Mouse (Mus musculus) limb, embryonic 10.5 days (tissue): ENCODE data around the gene AU040320. TPM values are rescaled to one million over a fixed set of nuclear protein-coding genes. Genes with fewer than 3 reads are reported as not detected.

ENCODE experiments used
- DNase-seq: peaks from one replicate; pipeline ENCODE4 v3.0.0-alpha.2; 2017; ENCODE audit warnings: low spot score
- H3K27ac ChIP-seq: fragments of 300-500 bp; sonication (generic); 2 replicates; pipeline ENCODE4 v1.5.1; 2016; ENCODE audit warnings: mild to moderate bottlenecking
- H3K27me3 ChIP-seq: fragments of 300-500 bp; sonication (generic); 2 replicates; pipeline ENCODE4 v1.6.1; 2016; ENCODE audit warnings: low read depth, mild to moderate bottlenecking; ENCODE audit not compliant: poor library complexity, severe bottlenecking
- H3K36me3 ChIP-seq: fragments of 300-500 bp; sonication (generic); 2 replicates; pipeline ENCODE4 v1.6.1; 2016; ENCODE audit warnings: mild to moderate bottlenecking, moderate library complexity
- H3K4me1 ChIP-seq: fragments of 300-500 bp; sonication (generic); 2 replicates; pipeline ENCODE4 v1.6.1; 2016
- H3K4me3 ChIP-seq: fragments of 300-500 bp; sonication (generic); 2 replicates; pipeline ENCODE4 v1.5.1; 2016; ENCODE audit warnings: mild to moderate bottlenecking, moderate library complexity
- H3K9me3 ChIP-seq: fragments of 300-500 bp; sonication (generic); replicated peaks from 2 replicates; pipeline ENCODE4 v1.6.1; 2016; ENCODE audit warnings: mild to moderate bottlenecking
- WGBS: fragments of 180-500 bp; shearing (Covaris S2); methylation state at CpG from one replicate; pipeline ENCODE4 v1.1.7; 2016; 5-methylcytosine and 5-hydroxymethylcytosine counted together
- polyA plus RNA-seq: library from polyadenylated mRNA; unstranded; fragments of >200 nt; fragmentation: Nextera tagmentation; extraction: Ambion mirVana; gene quantifications from 2 replicates; pipeline ENCODE4 v1.2.1, GENCODE M21; 2016

Gene AU040320
- polyA plus RNA-seq: 18.7 and 19.8 TPM in 2 replicates

GRCm38 (mm10) chr4:126753268-126754230 is at the start of gene AU040320, which contains the start of gene Ncdn:
AU040320 (plus strand) TSS chr4:126753544.
Ncdn (minus strand) TSS chr4:126753438.
- H3K4me3 ChIP-seq: peak within 1 kb of the TSS; percentile 89
- peaks cover 53% of the 10 kb centered on the region for H3K4me1 ChIP-seq
- peak; percentile 98 for DNase-seq
- H3K27ac ChIP-seq: peak within 1 kb of the TSS; percentile 91
- no peaks in the 10 kb centered on the region for H3K9me3 ChIP-seq
- no peaks in the 10 kb centered on the region for H3K27me3 ChIP-seq
- H3K36me3 ChIP-seq: peaks cover 40% of the 10 kb centered on the region
- WGBS: under 1% methylated on average over 71 of the region's 71 CpGs

GRCm38 (mm10) chr4:126706630-126707438 is 46.5 kb upstream of the AU040320 start:
- Histone ChIP-seq H3K9me3 (no peaks in the 10 kb centered on the region), H3K4me3 (no peak overlapping the region), H3K36me3 (peaks cover 94% of the 10 kb centered on the region), H3K4me1 (no peaks in the 10 kb centered on the region), H3K27me3 (no peaks in the 10 kb centered on the region), H3K27ac (no peak overlapping the region)
- DNase-seq: no peak
- 67% methylated on average over 12 of the region's 12 CpGs for WGBS

- Histone ChIP-seq H3K36me3 (peaks cover 94% of the 10 kb centered on the region), H3K27ac (no peak overlapping the region), H3K9me3 (no peaks in the 10 kb centered on the region), H3K4me1 (no peaks in the 10 kb centered on the region), H3K27me3 (no peaks in the 10 kb centered on the region), H3K4me3 (no peak overlapping the region)
- DNase-seq: no peak
- WGBS: 74% methylated on average over 5 of the region's 5 CpGs
Observed at GRCm38 (mm10) chr4:126707439-126707826, 45.9 kb upstream of the AU040320 start.

GRCm38 (mm10) chr4:126732111-126732510 is 21.2 kb upstream of the AU040320 start:
- 2% methylated on average over 18 of the region's 18 CpGs for WGBS
- H3K36me3 ChIP-seq: no peaks in the 10 kb centered on the region
- no peak overlapping the region for H3K27ac ChIP-seq
- H3K27me3 ChIP-seq: peaks cover 85% of the 10 kb centered on the region
- H3K9me3 ChIP-seq: no peaks in the 10 kb centered on the region
- peaks cover 21% of the 10 kb centered on the region for H3K4me1 ChIP-seq
- H3K4me3 ChIP-seq: peak overlapping the region; percentile 15
- peak; percentile 42 for DNase-seq

GRCm38 (mm10) chr4:126732531-126733380 is 20.6 kb upstream of the AU040320 start:
- Histone ChIP-seq H3K27me3 (peaks cover 92% of the 10 kb centered on the region), H3K9me3 (no peaks in the 10 kb centered on the region), H3K4me1 (peaks cover 21% of the 10 kb centered on the region), H3K4me3 (peak overlapping the region; percentile 15), H3K36me3 (no peaks in the 10 kb centered on the region), H3K27ac (no peak overlapping the region)
- WGBS: 4% methylated on average over 26 of the region's 26 CpGs
- peak; percentile 48 for DNase-seq

- DNase-seq: peak; percentile 57
- Histone ChIP-seq H3K27ac (no peak overlapping the region), H3K9me3 (no peaks in the 10 kb centered on the region), H3K27me3 (peaks cover 100% of the 10 kb centered on the region), H3K4me3 (0 out of 2 replicates have a peak overlapping the region, but pooled peaks have one; percentile 34), H3K4me1 (peaks cover 21% of the 10 kb centered on the region), H3K36me3 (no peaks in the 10 kb centered on the region)
- WGBS: 3% methylated on average over 16 of the region's 16 CpGs
Observed at GRCm38 (mm10) chr4:126734001-126734603, 19.2 kb upstream of the AU040320 start.

- Histone ChIP-seq H3K27ac (0 out of 2 replicates have a peak overlapping the region, but pooled peaks have one; percentile 16), H3K4me1 (peaks cover 21% of the 10 kb centered on the region), H3K4me3 (peak overlapping the region; percentile 34), H3K36me3 (no peaks in the 10 kb centered on the region), H3K9me3 (no peaks in the 10 kb centered on the region), H3K27me3 (peaks cover 100% of the 10 kb centered on the region)
- WGBS: 2% methylated on average over 51 of the region's 51 CpGs
- DNase-seq: peak; percentile 64
Observed at GRCm38 (mm10) chr4:126734700-126735381, 18.5 kb upstream of the AU040320 start.

- DNase-seq: peak; percentile 67
- peak overlapping the region; percentile 34 for H3K4me3 ChIP-seq
- 0 out of 2 replicates have a peak overlapping the region, but pooled peaks have one; percentile 16 for H3K27ac ChIP-seq
- no peaks in the 10 kb centered on the region for H3K36me3 ChIP-seq
- H3K9me3 ChIP-seq: no peaks in the 10 kb centered on the region
- 2% methylated on average over 62 of the region's 62 CpGs for WGBS
- peaks cover 26% of the 10 kb centered on the region for H3K4me1 ChIP-seq
- peaks cover 93% of the 10 kb centered on the region for H3K27me3 ChIP-seq
Observed at GRCm38 (mm10) chr4:126735382-126736000, 17.9 kb upstream of the AU040320 start.

GRCm38 (mm10) chr4:126736001-126736414 is 17.3 kb upstream of the AU040320 start, which contains the start of gene Tfap2e:
Tfap2e (minus strand) TSS chr4:126736240.
- 3% methylated on average over 32 of the region's 32 CpGs for WGBS
- H3K36me3 ChIP-seq: no peaks in the 10 kb centered on the region
- H3K4me1 ChIP-seq: peaks cover 26% of the 10 kb centered on the region

GRCm38 (mm10) chr4:126739966-126740676 is 13.2 kb upstream of the AU040320 start:
- no peak overlapping the region for H3K27ac ChIP-seq
- H3K4me1 ChIP-seq: peaks cover 41% of the 10 kb centered on the region
- no peaks in the 10 kb centered on the region for H3K9me3 ChIP-seq
- DNase-seq: peak; percentile 53
- H3K36me3 ChIP-seq: peaks cover 12% of the 10 kb centered on the region
- H3K4me3 ChIP-seq: no peak overlapping the region
- peaks cover 47% of the 10 kb centered on the region for H3K27me3 ChIP-seq
- WGBS: 20% methylated on average over 10 of the region's 10 CpGs

More at GRCm38 (mm10) chr4:126736001-126736414, 17.3 kb upstream of the AU040320 start, which contains the start of gene Tfap2e:
- Histone ChIP-seq H3K27ac (0 out of 2 replicates have a peak within 1 kb of the TSS, but pooled peaks have one; percentile 16), H3K9me3 (no peaks in the 10 kb centered on the region), H3K27me3 (peaks cover 88% of the 10 kb centered on the region), H3K4me3 (peak within 1 kb of the TSS; percentile 34)
- no peak for DNase-seq
